Mouse (Mus musculus): ENCODE results near the gene Ampd2. TPM values are rescaled to one million over a fixed set of nuclear protein-coding genes. Genes with fewer than 3 reads are reported as not detected.
A peak's percentile ranks its signal among the peaks of the same experiment; 100 is the strongest.

Ampd2 gene
- polyA plus RNA-seq, 1 experiment from 2014 or later, result 18.2 TPM

GRCm38 (mm10) chr3:108069231-108069870 lies 17.1 kb downstream of the Ampd2 start:
- Histone ChIP-seq H3K4me2 (replicated peaks; ENCODE audit: low read depth) (peak overlapping the region; percentile 59), H3K9ac (ENCODE audit: low read depth, low read length) (0 out of 2 replicates have a peak overlapping the region, but pooled peaks have one; percentile 22), H3K9me3 (ENCODE audit: control insufficient read depth) (no peaks in the 10 kb centered on the region), H3K4me3 (ENCODE audit: low read depth, low read length) (peak overlapping the region; percentile 20), H3K4me1 (replicated peaks; ENCODE audit: control insufficient read depth, insufficient read depth, low read length) (no peaks in the 10 kb centered on the region), H3K27ac (ENCODE audit: low read depth, low read length) (peak overlapping the region; percentile 84), H3K27me3 (replicated peaks; ENCODE audit: control insufficient read depth, insufficient read depth, low read length) (no peaks in the 10 kb centered on the region), H3K36me3 (ENCODE audit: control insufficient read depth, insufficient read depth) (peaks cover 7% of the 10 kb centered on the region; the same call in 1 of the 2 replicates)
- 27% methylated on average over 13 of the region's 13 CpGs for WGBS
- ATAC-seq, result peak; percentile 81
- TF ChIP-seq CTCF (IDR thresholded peaks at IDR 0.05; ENCODE audit: low read depth), result no peak

GRCm38 (mm10) chr3:108068826-108069225 lies 17.6 kb downstream of the Ampd2 start:
- Histone ChIP-seq H3K27me3 (replicated peaks; ENCODE audit: control insufficient read depth, insufficient read depth, low read length) (no peaks in the 10 kb centered on the region), H3K36me3 (ENCODE audit: control insufficient read depth, insufficient read depth) (peaks cover 3% of the 10 kb centered on the region; the same call in 1 of the 2 replicates), H3K27ac (ENCODE audit: low read depth, low read length) (peak overlapping the region; percentile 84), H3K4me3 (ENCODE audit: low read depth, low read length) (peak overlapping the region; percentile 20; the same call in 1 of the 2 replicates), H3K9ac (ENCODE audit: low read depth, low read length) (0 out of 2 replicates have a peak overlapping the region, but pooled peaks have one; percentile 22), H3K4me2 (replicated peaks; ENCODE audit: low read depth) (peak overlapping the region; percentile 59), H3K9me3 (ENCODE audit: control insufficient read depth) (no peaks in the 10 kb centered on the region), H3K4me1 (replicated peaks; ENCODE audit: control insufficient read depth, insufficient read depth, low read length) (no peaks in the 10 kb centered on the region)
- WGBS, result 4% methylated on average over 1 of the region's 1 CpGs
- TF ChIP-seq CTCF (IDR thresholded peaks at IDR 0.05; ENCODE audit: low read depth), result no peak
- peak; percentile 6 for ATAC-seq

GRCm38 (mm10) chr3:108067370-108067934 lies 19.0 kb downstream of the Ampd2 start:
- H3K27me3 ChIP-seq (replicated peaks; ENCODE audit: control insufficient read depth, insufficient read depth, low read length), result no peaks in the 10 kb centered on the region
- H3K36me3 ChIP-seq (ENCODE audit: control insufficient read depth, insufficient read depth), result no peaks in the 10 kb centered on the region
- H3K4me3 ChIP-seq (ENCODE audit: low read depth, low read length), result no peak overlapping the region
- H3K27ac ChIP-seq (ENCODE audit: low read depth, low read length), result 0 out of 2 replicates have a peak overlapping the region, but pooled peaks have one; percentile 28
- no peak overlapping the region for H3K9ac ChIP-seq (ENCODE audit: low read depth, low read length)
- TF ChIP-seq CTCF (IDR thresholded peaks at IDR 0.05; ENCODE audit: low read depth), result no peak
- peak; percentile 50 for ATAC-seq
- H3K9me3 ChIP-seq (ENCODE audit: control insufficient read depth), result no peaks in the 10 kb centered on the region
- H3K4me1 ChIP-seq (replicated peaks; ENCODE audit: control insufficient read depth, insufficient read depth, low read length), result no peaks in the 10 kb centered on the region
- 40% methylated on average over 6 of the region's 6 CpGs for WGBS
- no peak overlapping the region for H3K4me2 ChIP-seq (replicated peaks; ENCODE audit: low read depth)

GRCm38 (mm10) chr3:108065551-108065950 lies 20.9 kb downstream of the Ampd2 start:
- Histone ChIP-seq H3K27me3 (replicated peaks; ENCODE audit: control insufficient read depth, insufficient read depth, low read length) (no peaks in the 10 kb centered on the region), H3K4me1 (replicated peaks; ENCODE audit: control insufficient read depth, insufficient read depth, low read length) (no peaks in the 10 kb centered on the region), H3K9ac (ENCODE audit: low read depth, low read length) (no peak overlapping the region), H3K9me3 (ENCODE audit: control insufficient read depth) (no peaks in the 10 kb centered on the region), H3K36me3 (ENCODE audit: control insufficient read depth, insufficient read depth) (no peaks in the 10 kb centered on the region), H3K4me2 (replicated peaks; ENCODE audit: low read depth) (no peak overlapping the region), H3K27ac (ENCODE audit: low read depth, low read length) (no peak overlapping the region), H3K4me3 (ENCODE audit: low read depth, low read length) (no peak overlapping the region)
- ATAC-seq, result no peak
- no peak for TF ChIP-seq CTCF (IDR thresholded peaks at IDR 0.05; ENCODE audit: low read depth)
- 74% methylated on average over 9 of the region's 9 CpGs for WGBS

GRCm38 (mm10) chr3:108064672-108065071 lies 21.8 kb downstream of the Ampd2 start:
- 65% methylated on average over 4 of the region's 4 CpGs for WGBS
- no peak for ATAC-seq
- Histone ChIP-seq H3K27ac (ENCODE audit: low read depth, low read length) (no peak overlapping the region), H3K9ac (ENCODE audit: low read depth, low read length) (no peak overlapping the region), H3K36me3 (ENCODE audit: control insufficient read depth, insufficient read depth) (no peaks in the 10 kb centered on the region), H3K4me1 (replicated peaks; ENCODE audit: control insufficient read depth, insufficient read depth, low read length) (no peaks in the 10 kb centered on the region), H3K9me3 (ENCODE audit: control insufficient read depth) (no peaks in the 10 kb centered on the region), H3K4me2 (replicated peaks; ENCODE audit: low read depth) (no peak overlapping the region), H3K27me3 (replicated peaks; ENCODE audit: control insufficient read depth, insufficient read depth, low read length) (no peaks in the 10 kb centered on the region), H3K4me3 (ENCODE audit: low read depth, low read length) (no peak overlapping the region)
- TF ChIP-seq CTCF (IDR thresholded peaks at IDR 0.05; ENCODE audit: low read depth), result no peak

- 88% methylated on average over 8 of the region's 8 CpGs for WGBS
- Histone ChIP-seq H3K9me3 (ENCODE audit: control insufficient read depth) (no peaks in the 10 kb centered on the region), H3K36me3 (ENCODE audit: control insufficient read depth, insufficient read depth) (no peaks in the 10 kb centered on the region), H3K27ac (ENCODE audit: low read depth, low read length) (no peak overlapping the region), H3K4me3 (ENCODE audit: low read depth, low read length) (no peak overlapping the region), H3K27me3 (replicated peaks; ENCODE audit: control insufficient read depth, insufficient read depth, low read length) (no peaks in the 10 kb centered on the region), H3K4me1 (replicated peaks; ENCODE audit: control insufficient read depth, insufficient read depth, low read length) (no peaks in the 10 kb centered on the region), H3K4me2 (replicated peaks; ENCODE audit: low read depth) (no peak overlapping the region), H3K9ac (ENCODE audit: low read depth, low read length) (no peak overlapping the region)
- TF ChIP-seq CTCF (IDR thresholded peaks at IDR 0.05; ENCODE audit: low read depth), result no peak
- no peak for ATAC-seq
Observed at GRCm38 (mm10) chr3:108062648-108063047, 23.8 kb downstream of the Ampd2 start.

Measured in intestine, postnatal 0 days (tissue).